Mouse (Mus musculus): Measurements from ENCODE around the gene Tep1. TPM values are rescaled to one million over a fixed set of nuclear protein-coding genes. Genes with fewer than 3 reads are reported as not detected.
"Not testable (repeated sequence)": the region's sequence is repeated elsewhere in the genome, so short reads cannot be mapped to it uniquely, and the experiment has no call there.

Gene Tep1
- 25.3 and 29.5 TPM in 2 replicates for polyA plus RNA-seq (2012; rRNA removed)

GRCm38 (mm10) chr14:50869889-50870804 is at the start of gene Tep1:
TSS of gene Tep1 (minus strand) at chr14:50870560.
- peak; percentile 73 for DNase-seq (ENCODE audit: low spot score)

- no peak for DNase-seq (ENCODE audit: low spot score)
Measured at GRCm38 (mm10) chr14:50911356-50911755, 41.0 kb upstream of the Tep1 start.

- no peak for DNase-seq (ENCODE audit: low spot score)
Measured at GRCm38 (mm10) chr14:50908126-50908525, 37.8 kb upstream of the Tep1 start.

- not testable (repeated sequence) for DNase-seq (ENCODE audit: low spot score)
Measured at GRCm38 (mm10) chr14:50905327-50905726, 35.0 kb upstream of the Tep1 start.

GRCm38 (mm10) chr14:50904828-50905129 is 34.4 kb upstream of the Tep1 start:
- no peak for DNase-seq (ENCODE audit: low spot score)

DNA sequence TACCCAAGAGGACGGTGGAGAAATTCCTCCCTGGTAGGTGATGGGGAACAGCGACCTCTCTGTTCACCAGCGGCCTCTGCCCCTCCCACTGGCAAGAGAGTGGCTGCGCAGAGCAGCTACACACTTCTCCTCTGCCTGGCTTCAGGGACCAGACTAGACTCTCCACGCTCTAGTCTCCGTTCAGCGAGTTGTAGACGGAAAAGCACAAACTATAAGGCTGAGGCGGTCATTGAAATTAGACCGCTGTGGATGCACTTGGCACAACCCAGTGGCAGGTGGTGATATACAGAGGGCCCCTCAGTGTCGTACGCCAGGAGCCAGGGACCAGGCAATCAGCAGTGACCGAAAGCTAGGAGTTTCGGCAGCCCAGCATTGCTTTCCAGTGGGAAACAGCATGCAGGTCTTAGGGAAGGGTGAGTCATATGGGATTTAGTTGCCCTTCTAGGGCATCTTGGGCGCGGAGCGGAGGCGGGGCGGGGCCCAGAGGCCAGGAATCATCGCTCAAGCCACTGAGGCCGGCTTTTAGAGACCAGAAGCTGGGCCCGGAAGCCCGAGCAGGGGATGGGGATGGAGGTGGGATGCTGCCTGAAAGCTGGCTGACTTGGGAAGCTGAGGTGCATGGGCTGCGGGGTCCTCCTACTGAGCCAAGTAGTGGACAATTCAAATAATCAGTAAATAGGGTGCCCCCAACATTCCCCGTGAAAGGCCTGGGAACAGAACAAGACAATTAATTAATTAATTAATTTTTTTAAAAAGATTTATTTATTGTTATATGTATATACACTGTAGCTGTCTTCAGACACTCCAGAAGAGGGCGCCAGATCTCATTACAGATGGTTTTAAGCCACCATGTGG is 33.8 kb upstream of the Tep1 start:
- peak; percentile 25 for DNase-seq (ENCODE audit: low spot score)

DNA sequence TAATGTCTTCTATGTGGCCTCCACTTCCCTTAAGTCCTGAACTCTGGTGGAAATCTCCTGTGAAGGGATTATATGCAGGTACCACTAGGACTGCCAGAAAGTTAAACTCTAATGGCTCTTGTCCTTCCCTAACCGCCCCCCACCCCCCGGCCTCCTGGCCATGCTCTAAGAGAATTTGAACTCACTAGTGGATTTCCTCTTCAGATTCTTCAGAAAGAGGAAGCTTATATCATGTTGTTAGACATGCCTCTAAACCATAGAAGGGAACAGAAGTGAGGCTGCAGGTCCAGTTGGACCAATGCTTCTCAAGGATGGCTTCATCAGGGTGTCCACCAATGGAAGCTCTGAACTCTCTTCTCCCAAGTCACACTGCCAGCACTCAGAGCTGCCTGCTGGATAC is 27.6 kb upstream of the Tep1 start:
- not testable (repeated sequence) for DNase-seq (ENCODE audit: low spot score)

DNA sequence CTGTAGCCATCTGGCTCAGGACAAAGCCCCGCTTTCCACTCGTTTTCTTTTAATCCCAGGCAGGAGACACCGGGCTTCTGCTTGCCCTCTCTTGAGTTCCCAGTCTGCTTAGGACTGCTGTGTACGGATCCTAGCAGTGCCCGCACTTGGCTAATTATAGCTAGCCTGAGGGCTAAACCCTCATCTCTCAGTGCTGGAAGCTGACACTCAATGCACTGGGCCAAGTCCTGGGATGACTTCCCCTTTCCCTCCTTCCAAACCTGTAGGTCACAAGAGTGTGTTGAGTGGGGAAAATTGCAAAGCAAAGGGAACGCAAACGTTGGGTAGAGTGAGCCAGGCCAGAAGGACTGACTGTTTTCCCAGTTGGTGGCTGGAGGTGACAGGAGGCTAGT is 27.0 kb upstream of the Tep1 start, which contains the start of gene Klhl33:
Gene Klhl33 (minus strand): TSS at position 134 of the 392 bp plus-strand sequence.
- DNase-seq (ENCODE audit: low spot score): no peak

- no peak for DNase-seq (ENCODE audit: low spot score)
Measured at GRCm38 (mm10) chr14:50896747-50897373, 26.5 kb upstream of the Tep1 start.

DNA sequence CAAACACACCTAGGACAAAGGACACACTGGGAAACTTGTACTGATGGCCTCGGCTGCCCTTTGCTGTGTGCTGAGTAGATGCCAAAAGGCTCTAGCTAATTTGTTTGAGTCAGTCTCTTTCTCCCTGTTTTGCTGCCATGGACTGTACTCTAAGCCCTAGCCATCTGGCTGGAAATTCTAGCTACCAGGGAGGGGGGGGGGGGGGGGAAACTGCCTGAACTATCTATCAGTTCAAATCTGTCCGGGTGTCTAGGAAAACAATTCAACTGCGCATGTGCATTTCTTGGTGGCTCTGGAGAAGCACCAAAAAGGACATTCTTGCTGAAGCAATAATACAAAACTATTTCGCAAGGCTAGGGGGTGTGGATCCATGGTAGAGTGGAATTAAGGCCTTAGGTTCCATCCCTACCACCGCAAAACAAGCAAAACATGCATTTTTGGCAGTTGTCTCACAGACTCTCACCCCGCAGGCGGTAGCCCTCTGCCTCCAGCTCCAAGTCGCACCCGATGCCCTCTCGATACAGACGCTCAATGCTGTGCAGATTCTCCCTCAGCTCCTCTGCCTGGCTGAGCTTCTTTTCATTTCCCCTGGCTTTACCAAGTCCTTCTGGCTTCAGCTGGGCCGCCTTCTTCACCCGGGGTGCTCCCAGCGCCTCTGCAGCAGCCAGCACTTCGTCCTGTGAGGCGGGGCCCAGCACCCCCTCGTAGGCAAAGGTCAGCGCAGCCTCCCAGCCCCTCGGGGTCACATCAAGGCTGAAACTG is 25.8 kb upstream of the Tep1 start:
- peak; percentile 35 for DNase-seq (ENCODE audit: low spot score)

DNA sequence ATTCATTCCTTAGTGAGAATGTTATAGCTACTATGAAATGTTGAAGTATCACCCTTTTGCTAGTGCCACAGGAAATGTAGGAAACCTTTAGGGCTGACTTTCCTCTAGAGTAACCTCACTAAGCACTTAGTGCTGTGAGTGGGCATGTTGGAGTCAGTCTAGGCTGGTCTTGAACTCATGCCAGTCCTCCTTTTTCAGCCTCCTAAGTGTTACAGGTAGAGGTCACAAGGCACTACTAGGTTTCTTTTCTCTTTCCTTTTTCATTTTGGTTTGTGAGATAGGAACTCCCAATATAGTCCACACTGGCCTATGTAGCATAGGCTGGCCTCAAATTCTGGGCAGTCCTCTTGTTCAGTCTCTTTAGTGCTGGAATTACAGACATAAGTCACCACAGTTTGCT is 25.0 kb upstream of the Tep1 start:
- no peak for DNase-seq (ENCODE audit: low spot score)

GRCm38 (mm10) chr14:50892541-50893459 is 22.4 kb upstream of the Tep1 start:
- no peak for DNase-seq (ENCODE audit: low spot score)

- DNase-seq (ENCODE audit: low spot score): no peak
Measured at GRCm38 (mm10) chr14:50892091-50892490, 21.7 kb upstream of the Tep1 start.

GRCm38 (mm10) chr14:50891621-50892020 is 21.3 kb upstream of the Tep1 start:
- no peak for DNase-seq (ENCODE audit: low spot score)

- no peak for DNase-seq (ENCODE audit: low spot score)
Measured at GRCm38 (mm10) chr14:50876236-50876950, 6.0 kb upstream of the Tep1 start.

GRCm38 (mm10) chr14:50875591-50876230 is 5.4 kb upstream of the Tep1 start:
- no peak for DNase-seq (ENCODE audit: low spot score)

- DNase-seq (ENCODE audit: low spot score): no peak
Measured at GRCm38 (mm10) chr14:50875175-50875574, 4.8 kb upstream of the Tep1 start.

DNA sequence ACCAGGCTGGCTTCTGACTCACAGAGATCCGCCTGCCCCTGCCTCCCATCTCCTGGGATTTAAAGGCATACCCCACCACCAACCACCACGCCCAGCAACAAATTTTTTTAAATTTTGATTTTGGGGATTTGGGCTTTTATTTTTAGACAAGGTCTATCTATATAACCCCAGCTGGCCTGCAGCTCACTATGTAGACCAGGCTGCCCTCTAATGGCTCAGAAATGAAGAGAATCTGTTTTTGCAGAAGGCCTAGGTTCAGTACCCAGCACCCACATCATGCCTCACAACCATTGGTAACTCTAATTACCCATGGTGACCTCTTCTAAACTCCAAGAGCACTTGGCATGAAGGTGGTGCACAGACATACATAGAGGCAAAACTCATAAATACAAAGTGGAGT is 924 bp upstream of the Tep1 start:
- no peak for DNase-seq (ENCODE audit: low spot score)

- no peak for DNase-seq (ENCODE audit: low spot score)
Measured at GRCm38 (mm10) chr14:50870805-50871143, 414 bp upstream of the Tep1 start.

Data from urinary bladder, adult 2 months (tissue).